ENCODE assay signal across 8 mouse cellular contexts in genomic region chr11:22002783-22003340, GRCm38 (mm10). TPM values are rescaled to one million over a fixed set of nuclear protein-coding genes. Genes with fewer than 3 reads are reported as not detected.
A peak's percentile ranks its signal among the peaks of the same experiment; 100 is the strongest.
DNase-seq lines count a peak whose midpoint lies in the region; ATAC-seq and TF ChIP-seq lines count a peak whose summit lies in the region.

Gene Otx1 (minus strand): TSS chr11:22002897.

- no peak for ATAC-seq in embryonic facial prominence, embryonic 15.5 days (ENCODE audit: insufficient number of reproducible peaks, low FRiP score, low TSS enrichment, low read depth)
- no peak for ATAC-seq in hindbrain, embryonic 14.5 days (ENCODE audit: low FRiP score)
- ATAC-seq in liver, embryonic 14.5 days (ENCODE audit: insufficient read depth): no peak

- peak; percentile 36 to 55 for DNase-seq in layer of hippocampus, postnatal 10 days (ENCODE audit: low spot score in 2 of 2)
- DNase-seq in layer of hippocampus, adult 11-12 months (ENCODE audit: low spot score): no peak
- peak; percentile 40 for DNase-seq in Muller cell, postnatal 12 days (ENCODE audit: inconsistent ontology term)
- DNase-seq in hindbrain, embryonic 14.5 days (ENCODE audit: low spot score): peak; percentile 59
- no peak for DNase-seq in liver, embryonic 14.5 days (ENCODE audit: low read depth in 3 of 3, low spot score in 3 of 3)
- DNase-seq in right cerebral cortex, postnatal 4 days: peak; percentile 44
- DNase-seq in spleen, postnatal 4 days (ENCODE audit: low spot score in 2 of 2): no peak

- peak within 1 kb of the TSS; percentile 53; the same call in 1 of the 2 replicates for H3K9ac ChIP-seq in embryonic facial prominence, embryonic 15.5 days
- peak within 1 kb of the TSS; percentile 20; the same call in 1 of the 2 replicates for H3K9ac ChIP-seq in hindbrain, embryonic 14.5 days
- no peak within 1 kb of the TSS for H3K9ac ChIP-seq in liver, embryonic 14.5 days (replicated peaks)

- no peak for TF ChIP-seq CTCF in liver, embryonic 14.5 days (IDR thresholded peaks at IDR 0.05; ENCODE audit: low read depth)

- peak within 1 kb of the TSS; percentile 53 for H3K4me3 ChIP-seq in embryonic facial prominence, embryonic 15.5 days (replicated peaks)
- peak within 1 kb of the TSS; percentile 36 for H3K4me3 ChIP-seq in hindbrain, embryonic 14.5 days (replicated peaks; ENCODE audit: low read length)
- H3K4me3 ChIP-seq in liver, embryonic 14.5 days (ENCODE audit: insufficient read depth in 1 of 2, low read depth in 2 of 2, low read length in 2 of 2): peak within 1 kb of the TSS; percentile 2 to 52; a peak in 3 of 4 replicates

- peaks cover 43% of the 10 kb centered on the region for H3K4me1 ChIP-seq in embryonic facial prominence, embryonic 15.5 days
- peaks cover 11% of the 10 kb centered on the region; the same call in 1 of the 2 replicates for H3K4me1 ChIP-seq in hindbrain, embryonic 14.5 days (replicated peaks; ENCODE audit: control insufficient read depth, insufficient read depth, low read length)
- H3K4me1 ChIP-seq in liver, embryonic 14.5 days (replicated peaks; ENCODE audit: control insufficient read depth in 2 of 2, insufficient read depth in 2 of 2, low read length in 1 of 2): no peaks in the 10 kb centered on the region

- peak within 1 kb of the TSS; percentile 92 for H3K4me2 ChIP-seq in embryonic facial prominence, embryonic 15.5 days (replicated peaks)
- peak within 1 kb of the TSS; percentile 60 for H3K4me2 ChIP-seq in hindbrain, embryonic 14.5 days (replicated peaks)
- peak within 1 kb of the TSS; percentile 58 for H3K4me2 ChIP-seq in liver, embryonic 14.5 days (ENCODE audit: low read depth)

- WGBS in embryonic facial prominence, embryonic 15.5 days: 1% methylated on average over 34 of the region's 34 CpGs
- under 1% methylated on average over 34 of the region's 34 CpGs for WGBS in hindbrain, embryonic 14.5 days
- WGBS in liver, embryonic 14.5 days (ENCODE audit: insufficient replicate concordance): 1% methylated on average over 34 of the region's 34 CpGs

- H3K27ac ChIP-seq in embryonic facial prominence, embryonic 15.5 days (replicated peaks): peak within 1 kb of the TSS; percentile 88
- peak within 1 kb of the TSS; percentile 47 for H3K27ac ChIP-seq in hindbrain, embryonic 14.5 days
- no peak within 1 kb of the TSS for H3K27ac ChIP-seq in liver, embryonic 14.5 days

- no peaks in the 10 kb centered on the region for H3K9me3 ChIP-seq in embryonic facial prominence, embryonic 15.5 days (replicated peaks)
- H3K9me3 ChIP-seq in hindbrain, embryonic 14.5 days (ENCODE audit: control insufficient read depth, low read length): no peaks in the 10 kb centered on the region
- no peaks in the 10 kb centered on the region for H3K9me3 ChIP-seq in liver, embryonic 14.5 days (ENCODE audit: control insufficient read depth, low read length)

- H3K27me3 ChIP-seq in embryonic facial prominence, embryonic 15.5 days: peaks cover 80% of the 10 kb centered on the region
- peaks cover 100% of the 10 kb centered on the region for H3K27me3 ChIP-seq in hindbrain, embryonic 14.5 days (ENCODE audit: control insufficient read depth, insufficient read depth, low read length)
- H3K27me3 ChIP-seq in liver, embryonic 14.5 days (ENCODE audit: control insufficient read depth, insufficient read depth, low read length): peaks cover 98% of the 10 kb centered on the region

- no peak for TF ChIP-seq EP300 in liver, embryonic 14.5 days (IDR thresholded peaks at IDR 0.05; ENCODE audit: low read depth)

- H3K36me3 ChIP-seq in embryonic facial prominence, embryonic 15.5 days: no peaks in the 10 kb centered on the region
- H3K36me3 ChIP-seq in hindbrain, embryonic 14.5 days (replicated peaks; ENCODE audit: control insufficient read depth, insufficient read depth): peaks cover 5% of the 10 kb centered on the region; the same call in 1 of the 2 replicates
- H3K36me3 ChIP-seq in liver, embryonic 14.5 days (replicated peaks; ENCODE audit: control insufficient read depth, insufficient read depth, low read depth): no peaks in the 10 kb centered on the region

RNA-seq across cellular contexts. Expression of gene Otx1, which starts in this region (rescaled TPM):
- 1 to 10 TPM; 4.8 to 5.3 TPM for total RNA-seq in layer of hippocampus, postnatal 10 days (2021)
- polyA plus RNA-seq in embryonic facial prominence, embryonic 15.5 days (2015; fragmentation: Nextera tagmentation; extraction: Ambion mirVana): 9.3 and 12.7 TPM in 2 replicates
- polyA plus RNA-seq in hindbrain, embryonic 14.5 days (2014; fragmentation: Nextera tagmentation; extraction: Ambion mirVana): 0.37 and 1.6 TPM in 2 replicates
- 0.08 TPM in 1 of 2 replicates, not detected in the other for polyA plus RNA-seq in liver, embryonic 14.5 days (2012; rRNA removed)
- not detected in 2 replicates for polyA plus RNA-seq in liver, embryonic 14.5 days (2014; fragmentation: Nextera tagmentation; extraction: Ambion mirVana)

Comparison
In these comparisons a context has a peak if more than half of its experiments do, and no peak if none do; other contexts are left out.
1. DNase-seq: peak in layer of hippocampus, postnatal 10 days (2 of 2), Muller cell, postnatal 12 days (single experiment), hindbrain, embryonic 14.5 days (single experiment) and right cerebral cortex, postnatal 4 days (single experiment); none in layer of hippocampus, adult 11-12 months (single experiment), liver, embryonic 14.5 days (0 of 3) and spleen, postnatal 4 days (0 of 2).
2. Peak in every context shown above with its lines, with median percentiles within 50 percentile points of each other: H3K4me2 ChIP-seq and H3K4me3 ChIP-seq.